Mouse (Mus musculus): ENCODE results near the gene Bbof1. TPM values are rescaled to one million over a fixed set of nuclear protein-coding genes. Genes with fewer than 3 reads are reported as not detected.

Bbof1 gene
- polyA plus RNA-seq, 1 experiment: 7.5 TPM

DNA sequence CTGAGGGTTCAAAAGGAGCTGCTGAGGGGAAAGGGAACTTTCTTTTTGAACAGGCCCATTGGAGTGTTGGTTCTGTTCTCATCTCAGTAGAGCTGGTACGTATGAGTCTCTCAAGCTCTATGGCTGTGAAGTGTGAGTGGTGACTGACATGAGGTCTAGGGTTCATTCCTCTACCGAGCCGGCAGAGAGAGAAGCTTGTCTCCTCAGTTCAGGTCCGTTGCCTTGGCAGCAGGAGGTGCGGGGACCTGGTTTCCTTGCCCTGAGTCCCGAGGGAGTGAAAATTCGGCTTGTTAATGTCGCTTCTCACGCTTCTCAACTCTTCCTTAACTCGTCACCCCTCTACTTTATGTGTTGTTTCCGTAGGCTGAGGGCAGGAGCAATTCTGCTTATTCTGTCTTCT, 42.9 kb downstream of the Bbof1 start:
- TF ChIP-seq POLR2A (IDR thresholded peaks at IDR 0.05; ENCODE audit: extremely low read depth, insufficient read depth, low read length): no peak
- no peak for TF ChIP-seq CTCF (IDR thresholded peaks at IDR 0.05; ENCODE audit: extremely low read depth, insufficient read depth, low read length)

DNA sequence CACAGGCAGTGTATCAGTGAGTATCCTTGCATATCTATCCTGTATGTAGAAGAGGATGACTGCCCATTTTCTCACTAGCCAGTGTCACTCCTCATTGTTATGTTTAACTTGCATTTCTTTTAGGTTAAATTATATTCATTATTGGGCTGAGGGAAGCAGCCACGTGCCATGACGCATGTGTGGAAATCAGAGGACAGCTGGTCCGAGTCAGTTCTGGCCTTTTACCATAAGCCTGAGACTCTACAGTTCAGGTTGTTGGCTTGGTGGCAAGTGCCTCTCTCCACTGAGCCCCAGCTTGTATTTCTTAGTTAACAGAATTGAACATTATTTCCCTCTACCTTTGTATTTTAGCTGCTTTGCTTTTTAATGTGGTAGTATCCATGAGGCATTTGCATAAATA, 48.0 kb downstream of the Bbof1 start:
- Histone ChIP-seq H3K4me3 (ENCODE audit: insufficient read depth, low read length) (no peak overlapping the region), H3K27ac (ENCODE audit: insufficient read depth, low read length) (no peak overlapping the region)
- TF ChIP-seq POLR2A (IDR thresholded peaks at IDR 0.05; ENCODE audit: extremely low read depth, insufficient read depth, low read length): no peak
- no peak for TF ChIP-seq CTCF (IDR thresholded peaks at IDR 0.05; ENCODE audit: extremely low read depth, insufficient read depth, low read length)

More for the DNA sequence above, 42.9 kb downstream of the Bbof1 start:
- H3K4me3 ChIP-seq (ENCODE audit: insufficient read depth, low read length): peak overlapping the region; percentile 49
- 0 out of 2 replicates have a peak overlapping the region, but pooled peaks have one; percentile 12 for H3K27ac ChIP-seq (ENCODE audit: insufficient read depth, low read length)
- H3K4me1 ChIP-seq (ENCODE audit: control insufficient read depth, insufficient read depth, low read length): no peaks in the 10 kb centered on the region

DNA sequence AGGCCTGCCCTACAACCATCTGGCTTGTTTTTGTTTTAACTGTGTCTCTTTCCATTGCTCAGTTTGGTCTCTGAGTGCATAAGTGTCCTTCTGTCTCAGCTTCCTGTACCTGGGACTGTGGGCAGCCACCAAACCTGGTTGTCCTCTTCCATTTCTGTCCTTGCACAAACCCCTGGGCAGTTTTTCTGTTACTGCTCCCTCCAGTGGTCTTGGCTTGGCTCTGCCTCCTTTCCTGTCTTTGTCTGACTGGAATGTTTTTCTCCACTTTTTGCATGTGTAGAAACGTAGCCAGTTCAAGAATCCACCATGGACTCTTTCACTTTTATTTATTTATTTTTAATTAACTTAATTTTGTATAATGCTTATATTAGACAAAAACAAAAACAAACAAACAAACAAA, 51.0 kb downstream of the Bbof1 start:
- H3K4me3 ChIP-seq (ENCODE audit: insufficient read depth, low read length): no peak overlapping the region
- TF ChIP-seq CTCF (IDR thresholded peaks at IDR 0.05; ENCODE audit: extremely low read depth, insufficient read depth, low read length): no peak
- no peak for TF ChIP-seq POLR2A (IDR thresholded peaks at IDR 0.05; ENCODE audit: extremely low read depth, insufficient read depth, low read length)
- no peak overlapping the region for H3K27ac ChIP-seq (ENCODE audit: insufficient read depth, low read length)
- H3K4me1 ChIP-seq (ENCODE audit: control insufficient read depth, insufficient read depth, low read length): no peaks in the 10 kb centered on the region; the same call in 1 of the 2 replicates

More for the DNA sequence above, 48.0 kb downstream of the Bbof1 start:
- no peaks in the 10 kb centered on the region; the same call in 1 of the 2 replicates for H3K4me1 ChIP-seq (ENCODE audit: control insufficient read depth, insufficient read depth, low read length)

DNA sequence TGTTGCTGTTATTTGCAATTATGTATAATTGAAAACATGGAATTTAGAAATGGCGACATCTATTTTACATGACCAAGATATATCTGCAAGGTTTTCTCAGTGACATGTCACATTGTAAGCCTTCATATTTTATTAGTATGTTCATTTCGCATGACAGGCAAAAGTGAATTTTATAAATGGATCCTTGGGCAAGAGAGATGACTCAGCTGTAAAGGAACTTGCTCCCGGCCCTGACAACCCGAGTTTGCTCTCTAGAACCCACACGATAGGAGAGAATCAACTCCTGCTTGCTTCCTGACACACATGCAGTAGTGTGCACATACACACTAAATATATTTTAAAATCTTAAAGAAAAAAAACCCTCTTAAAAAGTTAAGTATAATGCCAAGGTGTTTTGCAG, 52.5 kb downstream of the Bbof1 start:
- H3K4me3 ChIP-seq (ENCODE audit: insufficient read depth, low read length): no peak overlapping the region
- TF ChIP-seq POLR2A (IDR thresholded peaks at IDR 0.05; ENCODE audit: extremely low read depth, insufficient read depth, low read length): no peak
- TF ChIP-seq CTCF (IDR thresholded peaks at IDR 0.05; ENCODE audit: extremely low read depth, insufficient read depth, low read length): no peak

DNA sequence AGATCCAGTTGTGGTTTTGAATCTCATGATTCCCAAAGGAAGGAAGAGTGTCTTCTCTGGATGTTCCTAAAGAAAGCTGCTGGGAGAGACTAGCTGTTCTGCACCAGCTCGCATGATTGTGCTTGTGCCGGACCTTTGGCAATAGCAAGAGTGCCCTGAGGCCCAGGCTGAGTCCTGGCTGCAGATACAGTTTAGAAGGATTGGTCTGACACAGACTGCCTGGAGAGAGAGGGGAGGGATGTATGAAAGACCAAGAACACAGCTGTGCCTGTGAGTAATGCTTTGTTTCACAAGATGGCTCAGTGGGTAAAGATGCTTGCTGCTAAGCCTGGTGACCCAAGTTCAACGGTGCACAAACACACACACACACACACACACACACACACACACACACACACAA, 54.0 kb downstream of the Bbof1 start:
- Histone ChIP-seq H3K4me3 (ENCODE audit: insufficient read depth, low read length) (no peak overlapping the region), H3K27ac (ENCODE audit: insufficient read depth, low read length) (no peak overlapping the region), H3K4me1 (ENCODE audit: control insufficient read depth, insufficient read depth, low read length) (no peaks in the 10 kb centered on the region)
- TF ChIP-seq CTCF (IDR thresholded peaks at IDR 0.05; ENCODE audit: extremely low read depth, insufficient read depth, low read length): no peak
- TF ChIP-seq POLR2A (IDR thresholded peaks at IDR 0.05; ENCODE audit: extremely low read depth, insufficient read depth, low read length): no peak

More for the DNA sequence above, 52.5 kb downstream of the Bbof1 start:
- Histone ChIP-seq H3K27ac (ENCODE audit: insufficient read depth, low read length) (no peak overlapping the region), H3K4me1 (ENCODE audit: control insufficient read depth, insufficient read depth, low read length) (no peaks in the 10 kb centered on the region; the same call in 1 of the 2 replicates)

DNA sequence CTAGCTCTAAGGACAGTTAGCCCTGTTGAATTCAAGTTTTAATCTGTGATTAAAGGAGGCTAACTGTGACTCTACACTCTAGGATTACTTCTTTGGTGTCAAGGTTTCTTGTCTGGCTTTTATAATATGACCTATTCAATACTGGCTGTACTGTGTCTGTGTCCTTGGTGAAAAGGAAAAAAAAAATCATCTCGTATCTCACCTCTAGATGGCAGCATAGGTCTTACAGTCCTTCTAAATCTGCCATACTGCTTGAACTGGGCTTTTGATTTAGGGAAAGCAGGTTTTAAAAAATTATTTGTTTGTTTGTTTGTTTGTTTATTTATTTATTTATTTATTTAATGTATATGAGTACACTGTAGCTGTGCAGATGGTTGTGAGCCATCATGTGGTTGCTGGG, 59.8 kb downstream of the Bbof1 start:
- TF ChIP-seq CTCF (IDR thresholded peaks at IDR 0.05; ENCODE audit: extremely low read depth, insufficient read depth, low read length): no peak
- no peak for TF ChIP-seq POLR2A (IDR thresholded peaks at IDR 0.05; ENCODE audit: extremely low read depth, insufficient read depth, low read length)
- Histone ChIP-seq H3K4me1 (ENCODE audit: control insufficient read depth, insufficient read depth, low read length) (no peaks in the 10 kb centered on the region), H3K4me3 (ENCODE audit: insufficient read depth, low read length) (no peak overlapping the region), H3K27ac (ENCODE audit: insufficient read depth, low read length) (no peak overlapping the region)

DNA sequence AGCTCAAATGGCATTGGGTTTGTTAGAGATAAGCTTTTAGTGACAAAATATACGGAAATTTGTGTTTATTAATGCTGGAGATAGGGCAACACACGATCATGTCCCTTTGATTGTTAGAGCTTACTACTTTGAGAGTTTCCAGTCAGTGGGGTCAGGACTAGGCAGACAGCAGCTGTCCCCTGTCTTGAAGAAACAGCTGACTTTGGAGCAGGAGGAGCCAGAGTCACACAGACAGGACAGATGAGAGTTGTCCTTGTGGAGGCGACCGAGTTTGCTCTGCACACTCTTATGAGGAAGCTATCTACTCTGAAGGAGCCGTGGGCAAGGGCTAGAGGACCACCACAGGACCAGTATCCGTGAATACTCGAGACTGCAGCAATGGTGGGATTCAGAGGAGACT, 70.1 kb downstream of the Bbof1 start:
- TF ChIP-seq POLR2A (IDR thresholded peaks at IDR 0.05; ENCODE audit: extremely low read depth, insufficient read depth, low read length): no peak
- no peaks in the 10 kb centered on the region for H3K4me1 ChIP-seq (ENCODE audit: control insufficient read depth, insufficient read depth, low read length)
- H3K27ac ChIP-seq (ENCODE audit: insufficient read depth, low read length): no peak overlapping the region

DNA sequence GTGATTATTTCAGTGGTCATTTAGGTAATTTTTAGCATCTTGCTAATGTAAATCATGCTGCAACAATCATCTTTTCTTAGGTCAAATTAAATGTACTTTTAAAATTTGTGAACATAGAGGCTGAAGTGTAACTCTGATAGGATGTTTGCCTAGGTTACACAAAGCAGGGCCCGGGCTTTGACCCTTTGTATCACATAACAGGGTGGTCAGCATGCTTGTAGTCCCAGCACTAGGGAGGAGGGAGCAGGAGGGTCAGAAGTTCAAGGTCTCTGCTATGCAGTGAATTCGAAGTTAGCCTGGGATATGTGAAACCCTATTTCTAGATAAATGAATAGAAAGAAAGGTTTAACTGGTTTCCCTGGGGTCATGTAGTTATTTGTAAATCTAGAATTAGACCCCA, 72.4 kb downstream of the Bbof1 start:
- TF ChIP-seq POLR2A (IDR thresholded peaks at IDR 0.05; ENCODE audit: extremely low read depth, insufficient read depth, low read length) (no peak), CTCF (IDR thresholded peaks at IDR 0.05; ENCODE audit: extremely low read depth, insufficient read depth, low read length) (no peak)
- H3K4me3 ChIP-seq (ENCODE audit: insufficient read depth, low read length): no peak overlapping the region
- H3K27ac ChIP-seq (ENCODE audit: insufficient read depth, low read length): no peak overlapping the region
- H3K4me1 ChIP-seq (ENCODE audit: control insufficient read depth, insufficient read depth, low read length): no peaks in the 10 kb centered on the region

More for the DNA sequence above, 70.1 kb downstream of the Bbof1 start:
- H3K4me3 ChIP-seq (ENCODE audit: insufficient read depth, low read length): no peak overlapping the region

DNA sequence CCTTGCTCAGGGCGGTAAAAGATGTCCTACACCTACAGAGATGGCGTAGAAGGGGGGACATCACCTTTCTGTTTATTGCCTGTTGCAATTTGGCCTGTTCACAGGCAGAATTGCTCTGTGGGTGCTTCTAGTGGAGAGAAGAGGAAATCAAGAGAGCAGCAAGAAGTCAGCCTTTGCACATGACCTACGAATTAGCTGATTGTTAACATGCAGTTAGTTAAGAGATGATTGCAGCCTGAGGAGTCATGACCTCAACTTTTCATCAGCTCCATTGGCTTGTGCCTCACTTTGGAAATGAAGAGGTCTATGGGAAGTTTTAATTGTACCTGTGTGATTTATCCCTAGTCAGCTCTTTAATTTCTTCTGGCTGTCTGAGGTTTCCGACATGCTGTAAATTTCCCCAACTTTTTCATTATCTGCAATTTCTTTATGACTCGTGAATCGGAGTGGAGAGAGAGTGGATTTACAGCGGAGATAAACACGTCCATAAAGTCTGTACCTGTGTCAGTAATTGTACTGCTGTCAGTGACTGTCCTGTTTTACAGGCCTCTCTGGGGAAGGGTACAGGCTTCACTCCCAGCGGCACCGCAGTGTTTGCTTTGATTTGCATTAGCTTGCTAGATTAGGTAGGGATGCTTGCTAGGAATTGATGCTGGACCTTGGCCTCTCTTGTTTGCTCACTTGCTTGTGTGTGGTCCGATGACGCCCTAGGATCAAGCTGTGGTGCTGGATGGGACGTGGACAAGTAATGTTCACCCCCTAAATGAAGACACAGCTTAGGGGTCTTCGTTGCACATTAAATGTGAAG, 74.1 kb downstream of the Bbof1 start:
- Histone ChIP-seq H3K4me3 (ENCODE audit: insufficient read depth, low read length) (no peak overlapping the region), H3K27ac (ENCODE audit: insufficient read depth, low read length) (no peak overlapping the region), H3K4me1 (ENCODE audit: control insufficient read depth, insufficient read depth, low read length) (no peaks in the 10 kb centered on the region)
- TF ChIP-seq CTCF (IDR thresholded peaks at IDR 0.05; ENCODE audit: extremely low read depth, insufficient read depth, low read length) (no peak), POLR2A (IDR thresholded peaks at IDR 0.05; ENCODE audit: extremely low read depth, insufficient read depth, low read length) (no peak)
